Mouse (Mus musculus) lung, embryonic 14.5 days (tissue): ENCODE measurements around the gene Tob1. TPM values are rescaled to one million over a fixed set of nuclear protein-coding genes. Genes with fewer than 3 reads are reported as not detected.

ENCODE experiments used
- ATAC-seq: fragments of 200-750 bp; cut with Nextera tagmentation; 2 replicates; pipeline ENCODE4 v1.8.0; 2017; ENCODE audit warnings: mild to moderate bottlenecking, moderate TSS enrichment, moderate library complexity; ENCODE audit not compliant: insufficient read depth
- DNase-seq: peaks from one replicate; pipeline ENCODE4 v3.0.0-alpha.2; 2015
- H3K27ac ChIP-seq: fragments of 300-500 bp; sonication (generic); 2 replicates; pipeline ENCODE4 v1.5.1; 2014; ENCODE audit warnings: low read depth, mild to moderate bottlenecking, moderate library complexity
- H3K27me3 ChIP-seq: fragments of 300-500 bp; sonication (generic); 2 replicates; pipeline ENCODE4 v1.6.1; 2014; ENCODE audit warnings: low read length, control low read depth; ENCODE audit not compliant: insufficient read depth
- H3K36me3 ChIP-seq: fragments of 300-500 bp; sonication (generic); 2 replicates; pipeline ENCODE4 v1.6.1; 2014; ENCODE audit warnings: control low read depth; ENCODE audit not compliant: insufficient read depth
- H3K4me1 ChIP-seq: fragments of 300-500 bp; sonication (generic); 2 replicates; pipeline ENCODE4 v1.6.1; 2014; ENCODE audit warnings: antibody characterized with exemption, control low read depth; ENCODE audit not compliant: insufficient read depth
- H3K4me2 ChIP-seq: fragments of 300-500 bp; sonication (generic); 2 replicates; pipeline ENCODE4 v1.6.1; 2014; ENCODE audit warnings: mild to moderate bottlenecking
- H3K4me3 ChIP-seq: fragments of 300-500 bp; sonication (generic); 2 replicates; pipeline ENCODE4 v1.5.1; 2014; ENCODE audit warnings: low read depth, low read length
- H3K9ac ChIP-seq: fragments of 300-500 bp; sonication (generic); 2 replicates; pipeline ENCODE4 v1.6.1; 2014
- H3K9me3 ChIP-seq: fragments of 300-500 bp; sonication (generic); 2 replicates; pipeline ENCODE4 v1.6.1; 2016; ENCODE audit warnings: low read depth, low read length, control low read depth
- CTCF ChIP-seq: IDR thresholded peaks from 2 replicates; pipeline ENCODE4 v1.5.1; 2016; ENCODE audit warnings: antibody characterized with exemption, low read depth
- WGBS: fragments of 180-500 bp; shearing (Covaris S2); extraction: QIAGEN DNeasy Blood & Tissue Kit; methylation state at CpG from one replicate; pipeline ENCODE4 v1.1.7; 2014; 5-methylcytosine and 5-hydroxymethylcytosine counted together
- polyA plus RNA-seq: library from polyadenylated mRNA; unstranded; fragments of >200 nt; fragmentation: Nextera tagmentation; extraction: Ambion mirVana; gene quantifications from 2 replicates; pipeline ENCODE4 v1.2.1, GENCODE M21; 2014

Gene Tob1
- polyA plus RNA-seq, 1 experiment from 2014 or later: 18.2 TPM

DNA sequence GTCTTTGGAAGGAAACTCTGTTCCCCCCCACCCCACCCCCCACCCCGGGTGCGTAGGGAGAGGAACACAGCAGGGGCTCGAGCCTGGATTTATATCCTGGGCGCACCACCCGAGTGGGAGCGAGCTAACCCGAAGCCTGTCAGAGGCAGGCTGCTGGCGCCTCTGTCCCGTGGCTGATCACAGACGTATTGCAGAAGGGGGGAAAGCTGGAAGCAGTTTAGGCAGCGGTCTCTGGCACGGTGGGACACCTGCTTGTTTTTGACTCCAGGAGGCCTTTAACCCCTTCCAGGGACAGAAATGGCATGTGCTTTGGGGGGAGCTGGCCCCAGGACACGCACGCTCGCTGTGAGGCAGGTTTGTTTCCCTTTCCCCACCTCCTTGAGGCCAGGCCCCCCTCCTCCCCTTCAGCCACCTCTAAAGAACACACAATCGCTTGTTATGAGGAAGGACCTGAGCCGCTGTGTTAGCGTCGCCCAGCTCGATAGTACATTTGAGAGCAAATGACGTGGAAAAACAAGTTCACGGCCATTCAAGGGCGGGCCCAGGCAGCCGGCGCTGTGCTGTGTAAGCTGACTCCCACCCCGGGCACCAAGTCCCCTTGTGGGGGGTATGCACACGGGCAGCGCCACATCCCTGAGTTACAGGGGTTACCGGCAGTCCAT, 31.6 kb downstream of the Tob1 start:
- Histone ChIP-seq H3K9me3 (no peaks in the 10 kb centered on the region), H3K27me3 (peaks cover 6% of the 10 kb centered on the region; the same call in 1 of the 2 replicates), H3K36me3 (no peaks in the 10 kb centered on the region), H3K4me3 (peak overlapping the region; percentile 31), H3K27ac (peak overlapping the region; percentile 67; the same call in 1 of the 2 replicates), H3K9ac (peak overlapping the region; percentile 44), H3K4me1 (peaks cover 19% of the 10 kb centered on the region), H3K4me2 (peak overlapping the region; percentile 70)
- TF ChIP-seq CTCF: peak; percentile 21; the same call in 1 of the 2 replicates
- DNase-seq (peak; percentile 62), ATAC-seq (peak; percentile 41)
- 4% methylated on average over 29 of the region's 29 CpGs for WGBS

DNA sequence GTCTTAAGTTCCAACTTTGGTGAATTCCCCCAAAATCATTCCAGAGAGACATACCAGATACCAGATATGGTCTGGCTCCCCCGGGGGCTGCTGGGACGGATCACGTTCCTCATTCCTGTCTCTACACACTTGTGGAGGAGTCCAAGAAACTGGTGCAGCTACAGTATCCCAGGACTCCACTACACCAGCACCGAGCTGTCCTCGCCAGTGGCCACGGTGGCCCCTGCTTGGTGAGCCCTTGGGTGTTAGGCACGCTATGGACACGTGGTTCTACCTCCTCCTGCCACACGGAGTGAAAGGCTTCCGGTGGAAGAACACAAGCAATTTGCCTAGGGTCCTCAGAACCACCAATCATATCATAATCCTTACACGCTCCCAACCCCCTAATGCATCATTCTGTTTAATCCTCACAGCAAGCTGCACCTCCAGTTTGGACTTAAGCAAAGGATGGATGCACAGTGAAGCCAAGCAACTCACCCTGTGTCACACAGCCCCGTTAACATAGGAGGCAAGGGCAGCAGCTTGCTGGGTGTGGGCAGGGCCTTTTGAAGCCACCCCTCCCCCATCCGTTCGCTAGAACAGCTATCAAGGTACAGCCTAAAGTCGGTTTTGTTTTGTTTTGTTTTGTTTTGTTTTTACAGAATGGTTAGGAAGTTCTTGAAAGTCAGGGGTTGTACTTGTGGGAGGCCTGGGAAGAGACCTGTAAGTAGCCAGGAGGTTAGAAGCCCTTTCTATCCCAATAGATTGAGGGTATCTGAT, 32.3 kb downstream of the Tob1 start:
- Histone ChIP-seq H3K4me3 (peak overlapping the region; percentile 31), H3K9ac (peak overlapping the region; percentile 44), H3K27me3 (peaks cover 6% of the 10 kb centered on the region; the same call in 1 of the 2 replicates), H3K4me2 (peak overlapping the region; percentile 70), H3K27ac (no peak overlapping the region), H3K9me3 (no peaks in the 10 kb centered on the region), H3K36me3 (no peaks in the 10 kb centered on the region), H3K4me1 (peaks cover 19% of the 10 kb centered on the region)
- WGBS: 20% methylated on average over 15 of the region's 15 CpGs
- no peak for TF ChIP-seq CTCF
- peak; percentile 32; the same call in 1 of the 2 replicates for ATAC-seq
- no peak for DNase-seq

DNA sequence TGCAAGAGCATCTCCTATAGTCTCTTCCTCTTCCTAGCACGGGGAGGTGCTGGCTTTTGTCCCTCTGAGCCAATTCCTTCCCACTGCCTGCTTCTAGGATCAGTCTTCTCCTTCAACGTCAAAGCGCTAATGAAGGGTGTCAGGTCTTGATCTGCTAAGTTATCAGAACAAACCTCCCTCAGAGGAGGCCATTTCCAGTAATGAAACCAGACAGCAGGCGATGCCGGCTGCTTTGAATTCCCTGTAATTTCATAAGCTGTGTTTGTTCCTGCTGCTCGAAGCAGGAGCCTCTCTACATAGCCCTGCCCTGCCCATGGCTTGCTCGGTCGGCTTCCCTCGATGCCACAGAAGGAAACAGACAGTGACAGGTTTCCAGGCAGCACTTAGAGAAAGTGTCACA, 33.1 kb downstream of the Tob1 start:
- Histone ChIP-seq H3K9ac (no peak overlapping the region), H3K4me2 (no peak overlapping the region), H3K36me3 (no peaks in the 10 kb centered on the region), H3K9me3 (no peaks in the 10 kb centered on the region), H3K4me1 (peaks cover 19% of the 10 kb centered on the region), H3K4me3 (no peak overlapping the region), H3K27ac (no peak overlapping the region), H3K27me3 (peaks cover 6% of the 10 kb centered on the region; the same call in 1 of the 2 replicates)
- ATAC-seq (no peak), DNase-seq (no peak)
- WGBS: 60% methylated on average over 9 of the region's 9 CpGs
- TF ChIP-seq CTCF: no peak

DNA sequence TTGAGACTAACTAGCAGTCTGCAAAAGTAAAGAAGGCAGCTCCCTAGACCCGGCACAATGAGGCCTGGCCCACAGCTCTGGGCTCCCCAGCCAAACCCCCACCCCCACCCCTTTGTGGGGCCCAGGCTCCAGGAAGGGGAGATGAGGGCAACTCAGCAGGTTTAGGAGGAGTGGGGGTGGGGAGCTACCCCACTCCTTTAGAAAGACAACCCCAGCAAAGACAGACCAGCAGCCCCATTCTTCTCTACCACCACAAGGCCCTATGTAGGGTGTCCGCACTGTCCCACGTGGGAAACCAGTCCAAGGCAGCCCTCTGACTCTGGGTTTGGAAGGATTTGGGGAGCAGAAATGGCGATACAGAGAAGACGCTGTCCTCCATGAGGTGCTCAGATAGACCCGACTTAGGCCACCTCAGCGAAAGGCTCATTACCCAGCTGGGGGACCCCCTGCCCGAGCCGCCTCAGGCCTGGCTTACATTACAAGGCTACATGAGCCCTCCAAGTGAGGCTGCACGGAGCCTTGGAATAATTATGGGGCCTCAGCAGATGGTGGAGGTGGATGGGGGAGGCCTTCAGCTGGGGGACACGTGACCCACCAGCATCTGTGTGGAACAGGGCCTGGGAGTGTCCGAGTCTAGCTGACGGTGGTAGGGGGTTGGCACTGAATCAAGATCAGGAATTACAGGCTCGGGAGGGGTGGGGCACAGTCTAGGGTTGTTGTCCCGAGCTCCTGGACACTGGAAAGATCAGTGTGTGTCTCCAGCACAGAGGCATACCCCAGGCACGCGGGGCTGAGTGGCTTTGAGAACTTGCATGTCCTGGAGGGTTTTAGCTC, 34.9 kb downstream of the Tob1 start, which contains the start of gene Wfikkn2:
Gene Wfikkn2 (minus strand): TSS at position 51 of the 834 bp plus-strand sequence.
- WGBS: 47% methylated on average over 17 of the region's 17 CpGs
- ATAC-seq (peak; percentile 65), DNase-seq (peak; percentile 44)
- TF ChIP-seq CTCF: no peak
- H3K9me3 ChIP-seq: no peaks in the 10 kb centered on the region
- peaks cover 19% of the 10 kb centered on the region for H3K4me1 ChIP-seq
- peak within 1 kb of the TSS; percentile 46; the same call in 1 of the 2 replicates for H3K27ac ChIP-seq
- no peaks in the 10 kb centered on the region for H3K36me3 ChIP-seq
- H3K9ac ChIP-seq: no peak within 1 kb of the TSS
- no peak within 1 kb of the TSS for H3K4me2 ChIP-seq
- H3K27me3 ChIP-seq: peaks cover 6% of the 10 kb centered on the region; the same call in 1 of the 2 replicates
- H3K4me3 ChIP-seq: no peak within 1 kb of the TSS

DNA sequence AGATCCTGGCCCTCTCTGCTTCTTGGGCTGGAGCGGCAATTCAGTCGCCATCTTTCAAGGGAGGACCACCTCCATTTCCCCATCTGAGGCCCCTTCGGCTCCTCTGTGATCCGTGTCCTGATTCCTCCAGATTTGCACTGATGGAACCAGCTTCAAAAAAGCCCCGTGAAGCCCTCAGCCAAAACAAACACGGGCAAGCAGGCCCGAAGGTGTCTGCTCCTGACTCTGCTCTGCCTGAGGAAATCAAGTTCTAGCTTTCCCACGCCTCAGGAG, 35.5 kb downstream of the Tob1 start:
- no peaks in the 10 kb centered on the region for H3K36me3 ChIP-seq
- peaks cover 19% of the 10 kb centered on the region for H3K4me1 ChIP-seq
- WGBS: 38% methylated on average over 8 of the region's 8 CpGs
- peak overlapping the region; percentile 46; the same call in 1 of the 2 replicates for H3K27ac ChIP-seq
- no peak for ATAC-seq
- no peak overlapping the region for H3K4me2 ChIP-seq
- no peak overlapping the region for H3K4me3 ChIP-seq
- TF ChIP-seq CTCF: no peak
- no peak overlapping the region for H3K9ac ChIP-seq
- peaks cover 6% of the 10 kb centered on the region; the same call in 1 of the 2 replicates for H3K27me3 ChIP-seq
- H3K9me3 ChIP-seq: no peaks in the 10 kb centered on the region
- DNase-seq: no peak

DNA sequence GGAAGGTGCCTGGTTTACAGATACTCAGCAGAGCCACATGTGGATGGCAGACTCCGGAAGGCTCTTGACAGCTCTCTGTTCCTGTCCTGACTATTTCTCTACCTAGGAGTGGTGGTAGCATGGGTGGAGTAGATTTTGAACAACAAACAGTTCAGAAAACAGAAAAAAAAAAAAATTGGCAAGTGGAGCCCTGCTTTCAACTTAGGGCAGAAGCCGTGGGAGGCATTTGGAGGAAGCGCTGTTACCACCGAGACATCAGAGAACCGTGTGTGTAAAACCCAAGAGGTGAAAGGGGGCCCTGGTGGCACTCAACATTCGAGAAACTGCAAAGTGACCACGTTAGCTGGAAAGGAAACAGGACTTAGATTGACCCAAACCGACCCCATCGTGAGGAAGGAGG, 41.9 kb downstream of the Tob1 start:
- Histone ChIP-seq H3K27ac (no peak overlapping the region), H3K9me3 (no peaks in the 10 kb centered on the region), H3K9ac (no peak overlapping the region), H3K27me3 (no peaks in the 10 kb centered on the region), H3K4me2 (no peak overlapping the region), H3K4me3 (no peak overlapping the region), H3K4me1 (no peaks in the 10 kb centered on the region), H3K36me3 (no peaks in the 10 kb centered on the region)
- DNase-seq (no peak), ATAC-seq (no peak)
- TF ChIP-seq CTCF: no peak
- 72% methylated on average over 9 of the region's 9 CpGs for WGBS
